Mouse (Mus musculus) hindlimb bud, embryonic 11.5 days (tissue): ENCODE measurements around the gene Olfr1359.
"Not testable (repeated sequence)": the region's sequence is repeated elsewhere in the genome, so short reads cannot be mapped to it uniquely, and the experiment has no call there.

Experiments
- DNase-seq: peaks from one replicate; pipeline ENCODE4 v3.0.0-alpha.2; 2012; ENCODE audit warnings: low read depth, low spot score; ENCODE audit errors: extremely low spot score

Gene Olfr1359

GRCm38 (mm10) chr13:21697811-21698210 lies at the start of gene Olfr1359:
Gene Olfr1359 (plus strand): TSS chr13:21698111.
- no peak for DNase-seq

- no peak for DNase-seq
These were observed 34.6 kb upstream of the Olfr1359 start, which contains the start of gene Olfr1361 for GRCm38 (mm10) chr13:21663286-21663685. Gene Olfr1361 (minus strand): TSS chr13:21663386.

DNA sequence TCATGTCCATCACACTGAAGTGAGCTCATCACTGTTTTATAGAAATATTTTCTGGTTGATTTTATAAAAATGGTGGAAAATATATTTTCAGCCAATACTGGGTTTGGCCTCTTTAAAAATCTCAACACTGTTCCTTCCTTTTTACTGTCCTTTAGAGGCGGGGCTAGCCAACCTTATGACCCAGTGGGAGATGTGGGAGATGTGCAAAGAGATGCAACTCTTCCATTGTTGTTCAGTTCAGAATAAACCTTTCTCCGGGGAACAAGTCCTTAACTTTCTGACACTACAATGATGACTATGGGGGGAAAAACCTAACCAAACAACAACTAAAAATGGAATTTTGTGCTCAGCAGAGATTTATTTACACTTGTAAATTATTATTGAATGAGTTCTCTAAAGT lies 20.6 kb upstream of the Olfr1359 start, which contains the start of gene Olfr1360:
Olfr1360 (minus strand) TSS at position 101 of the 400 bp plus-strand sequence.
- no peak for DNase-seq

DNA sequence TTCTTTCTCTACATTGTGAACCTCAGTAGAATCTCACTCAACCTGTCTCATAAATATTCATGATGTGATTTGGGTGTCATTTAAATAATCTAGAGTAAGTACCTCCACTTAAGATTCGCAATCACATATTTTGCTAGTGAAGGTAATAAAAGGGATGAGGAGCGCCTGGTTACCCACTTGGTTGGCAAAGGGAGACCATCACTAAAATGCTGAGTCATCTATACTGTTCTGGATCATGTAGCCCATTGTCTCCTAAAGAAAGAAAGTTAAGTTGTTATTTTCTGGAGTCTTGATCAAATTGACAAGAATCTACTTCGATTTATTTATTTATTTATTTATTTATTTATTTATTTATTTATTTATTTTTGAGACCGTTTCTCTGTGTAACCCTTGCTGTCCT lies 8.8 kb downstream of the Olfr1359 start:
- DNase-seq = no peak

GRCm38 (mm10) chr13:21710031-21710711 lies 12.3 kb downstream of the Olfr1359 start:
- peak; percentile 73 for DNase-seq

DNA sequence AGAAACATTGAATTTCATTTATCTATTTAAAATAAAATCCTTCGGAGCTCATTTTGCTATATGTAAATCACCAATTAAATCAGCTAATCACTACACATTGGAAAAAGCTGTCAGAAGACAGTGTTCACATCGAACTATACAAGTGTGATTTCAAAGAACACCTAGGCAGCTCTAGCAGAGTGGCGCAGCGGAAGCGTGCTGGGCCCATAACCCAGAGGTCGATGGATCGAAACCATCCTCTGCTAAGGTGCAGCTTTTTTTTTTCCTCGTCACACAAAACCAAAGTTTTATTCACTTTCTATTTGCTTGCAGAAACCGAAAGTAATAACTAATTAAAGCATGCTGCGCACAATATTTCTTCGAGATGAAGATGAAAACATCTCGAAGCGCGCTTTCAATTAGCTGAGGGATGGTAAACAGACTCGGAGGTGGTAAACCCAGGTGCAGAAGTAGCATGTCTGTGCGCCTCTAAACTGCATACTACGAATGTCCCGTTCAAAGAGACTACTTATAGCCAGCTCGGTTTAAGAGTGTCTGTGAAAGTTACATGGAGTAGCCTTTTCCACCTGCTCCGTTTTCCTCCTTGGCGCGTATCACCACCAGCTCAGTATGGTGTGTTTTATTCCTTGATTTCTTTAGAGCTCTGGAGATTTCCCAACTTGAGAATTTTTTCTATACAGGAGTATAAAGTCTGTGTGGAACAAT lies 13.1 kb downstream of the Olfr1359 start:
- DNase-seq = peak; percentile 73

DNA sequence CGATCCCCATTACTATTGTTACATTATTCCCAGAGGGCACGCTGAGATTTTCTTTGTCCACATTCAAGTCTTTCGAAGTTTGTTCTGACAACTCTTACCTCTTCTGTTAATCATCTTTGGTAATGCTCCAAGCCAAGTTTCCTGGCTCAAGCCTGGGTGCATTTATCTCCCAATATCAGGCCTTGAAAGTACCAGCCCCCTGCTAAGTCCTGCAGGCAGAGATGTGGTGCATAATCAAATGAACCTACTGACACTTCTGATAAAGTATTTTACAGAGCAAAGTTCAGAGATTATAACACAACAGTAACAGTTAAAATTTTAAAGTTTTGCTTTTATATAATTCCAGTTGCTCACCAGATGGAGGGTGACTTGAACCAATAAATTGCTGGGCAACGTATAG lies 13.8 kb downstream of the Olfr1359 start:
- DNase-seq = no peak

GRCm38 (mm10) chr13:21714725-21715124 lies 16.8 kb downstream of the Olfr1359 start:
- peak; percentile 73 for DNase-seq

DNA sequence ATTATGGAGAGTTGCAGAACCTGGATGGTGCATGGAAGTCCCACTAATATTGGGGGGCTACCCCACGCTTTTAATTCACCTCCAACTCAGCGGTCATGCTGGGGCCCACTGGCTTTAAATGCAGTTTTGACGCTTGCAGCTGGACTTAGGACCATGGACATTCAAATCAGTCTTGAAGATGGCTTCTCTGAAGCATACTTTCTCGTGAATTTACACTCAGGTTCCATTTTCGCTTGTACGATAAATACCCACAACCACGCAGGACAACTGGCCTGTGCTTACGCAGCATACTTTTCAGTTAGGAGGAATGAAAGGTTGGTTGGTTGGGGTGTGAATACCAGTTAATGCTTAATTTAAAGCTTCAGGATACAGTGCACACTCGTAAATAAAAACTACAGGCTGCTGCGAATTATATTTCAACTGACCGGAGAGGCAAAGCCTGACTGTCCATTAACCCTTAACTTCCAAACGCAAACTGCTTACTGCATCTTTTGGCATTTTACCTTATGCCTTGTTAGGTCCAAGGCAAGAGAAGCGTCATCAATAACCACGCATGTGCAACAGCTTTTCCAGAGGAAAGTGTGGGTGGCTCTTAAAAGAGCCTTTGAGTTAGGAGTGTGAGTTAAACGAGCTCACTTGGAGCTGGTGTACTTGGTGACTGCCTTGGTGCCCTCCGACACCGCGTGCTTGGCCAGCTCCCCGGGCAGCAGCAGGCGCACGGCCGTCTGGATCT lies 17.4 kb downstream of the Olfr1359 start:
- no peak for DNase-seq

DNA sequence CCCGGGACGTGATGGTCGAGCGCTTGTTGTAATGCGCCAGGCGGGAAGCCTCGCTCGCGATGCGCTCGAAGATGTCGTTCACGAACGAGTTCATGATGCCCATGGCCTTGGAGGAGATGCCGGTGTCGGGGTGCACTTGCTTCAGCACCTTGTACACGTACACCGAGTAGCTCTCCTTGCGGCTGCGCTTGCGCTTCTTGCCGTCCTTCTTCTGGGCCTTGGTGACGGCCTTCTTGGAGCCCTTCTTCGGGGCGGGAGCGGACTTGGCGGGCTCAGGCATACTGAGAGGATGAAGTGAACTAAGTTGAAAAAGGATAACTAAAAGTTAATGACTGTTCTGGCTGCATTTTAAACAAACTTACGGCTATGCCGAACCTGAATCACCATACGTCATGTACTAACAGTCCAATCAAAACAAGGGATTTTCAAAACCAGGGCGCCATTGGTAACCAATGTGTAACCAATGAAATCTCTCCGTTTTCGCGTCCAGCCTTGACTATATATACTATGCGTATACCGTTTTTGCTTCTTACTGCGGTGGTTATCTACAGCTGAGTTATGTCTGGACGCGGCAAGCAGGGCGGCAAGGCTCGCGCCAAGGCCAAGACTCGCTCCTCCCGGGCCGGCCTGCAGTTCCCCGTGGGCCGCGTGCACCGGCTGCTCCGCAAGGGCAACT lies 18.1 kb downstream of the Olfr1359 start, which contains the start of the genes Hist1h2bl and Hist1h2ai:
Hist1h2bl (minus strand) TSS at position 280 of the 676 bp plus-strand sequence.
Hist1h2ai (plus strand) TSS at position 559 of the 676 bp plus-strand sequence.
- peak; percentile 98 for DNase-seq

DNA sequence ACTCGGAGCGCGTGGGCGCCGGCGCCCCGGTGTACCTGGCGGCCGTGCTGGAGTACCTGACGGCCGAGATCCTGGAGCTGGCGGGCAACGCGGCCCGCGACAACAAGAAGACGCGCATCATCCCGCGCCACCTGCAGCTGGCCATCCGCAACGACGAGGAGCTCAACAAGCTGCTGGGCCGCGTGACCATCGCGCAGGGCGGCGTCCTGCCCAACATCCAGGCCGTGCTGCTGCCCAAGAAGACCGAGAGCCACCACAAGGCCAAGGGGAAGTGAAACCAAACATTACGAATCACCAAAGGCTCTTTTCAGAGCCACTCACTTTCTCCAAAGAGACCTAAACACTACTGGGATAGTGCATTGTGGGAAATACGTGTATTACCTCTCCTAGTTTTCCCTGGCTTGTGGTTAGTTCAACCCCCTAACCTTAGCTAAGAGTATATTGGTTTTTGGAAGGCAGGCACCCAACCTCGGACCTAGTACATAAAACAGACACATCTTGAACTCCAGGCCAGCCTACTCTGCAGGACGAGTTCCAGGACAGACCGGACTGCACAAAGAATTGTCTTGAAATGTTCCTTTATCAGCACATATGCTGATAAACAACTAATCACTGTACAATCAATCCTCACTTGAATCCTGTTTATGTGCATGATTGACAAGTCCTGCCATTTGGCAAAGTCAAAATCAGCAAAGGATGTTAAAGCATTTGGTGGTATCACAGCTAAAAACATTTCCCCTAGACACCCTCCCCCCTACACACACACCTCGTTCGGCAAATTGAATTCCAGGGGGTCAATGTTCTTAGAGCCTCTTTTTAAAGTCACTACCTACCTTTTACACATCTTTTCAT lies 18.9 kb downstream of the Olfr1359 start:
- peak; percentile 95 for DNase-seq

DNA sequence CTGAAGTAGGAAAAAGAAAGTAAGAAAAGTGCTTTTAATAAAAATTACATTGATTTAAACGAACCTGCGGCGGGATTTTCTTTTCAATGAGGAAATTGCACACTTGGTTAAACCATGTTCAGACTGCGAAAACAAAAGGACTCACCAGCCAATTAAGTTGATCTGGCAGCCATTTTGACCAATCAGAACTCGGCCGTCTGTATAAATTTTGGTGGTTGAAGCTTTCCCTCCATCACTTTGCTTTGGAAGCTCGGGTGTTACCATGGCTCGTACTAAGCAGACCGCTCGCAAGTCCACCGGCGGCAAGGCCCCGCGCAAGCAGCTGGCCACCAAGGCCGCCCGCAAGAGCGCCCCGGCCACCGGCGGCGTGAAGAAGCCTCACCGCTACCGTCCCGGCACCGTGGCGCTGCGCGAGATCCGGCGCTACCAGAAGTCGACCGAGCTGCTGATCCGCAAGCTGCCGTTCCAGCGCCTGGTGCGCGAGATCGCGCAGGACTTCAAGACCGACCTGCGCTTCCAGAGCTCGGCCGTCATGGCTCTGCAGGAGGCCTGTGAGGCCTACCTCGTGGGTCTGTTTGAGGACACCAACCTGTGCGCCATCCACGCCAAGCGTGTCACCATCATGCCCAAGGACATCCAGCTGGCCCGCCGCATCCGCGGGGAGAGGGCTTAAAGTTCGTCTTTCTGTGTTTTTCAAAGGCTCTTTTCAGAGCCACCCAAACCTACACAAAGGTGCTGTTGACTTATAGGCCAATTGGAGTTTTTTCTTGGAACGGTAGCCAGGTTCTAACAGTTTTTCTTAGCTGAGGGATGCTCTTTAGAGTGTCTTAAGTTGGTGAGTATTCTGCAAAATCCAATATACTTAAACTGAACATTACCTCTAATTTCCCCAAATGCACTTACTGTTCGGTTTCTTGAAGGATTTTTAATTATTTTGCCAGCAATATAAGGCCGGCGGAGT lies 19.8 kb downstream of the Olfr1359 start, which contains the start of gene Hist1h3h:
Hist1h3h (plus strand) TSS at position 263 of the 961 bp plus-strand sequence.
- not testable (repeated sequence) for DNase-seq

GRCm38 (mm10) chr13:21718381-21719080 lies 20.6 kb downstream of the Olfr1359 start:
- DNase-seq = peak; percentile 75

DNA sequence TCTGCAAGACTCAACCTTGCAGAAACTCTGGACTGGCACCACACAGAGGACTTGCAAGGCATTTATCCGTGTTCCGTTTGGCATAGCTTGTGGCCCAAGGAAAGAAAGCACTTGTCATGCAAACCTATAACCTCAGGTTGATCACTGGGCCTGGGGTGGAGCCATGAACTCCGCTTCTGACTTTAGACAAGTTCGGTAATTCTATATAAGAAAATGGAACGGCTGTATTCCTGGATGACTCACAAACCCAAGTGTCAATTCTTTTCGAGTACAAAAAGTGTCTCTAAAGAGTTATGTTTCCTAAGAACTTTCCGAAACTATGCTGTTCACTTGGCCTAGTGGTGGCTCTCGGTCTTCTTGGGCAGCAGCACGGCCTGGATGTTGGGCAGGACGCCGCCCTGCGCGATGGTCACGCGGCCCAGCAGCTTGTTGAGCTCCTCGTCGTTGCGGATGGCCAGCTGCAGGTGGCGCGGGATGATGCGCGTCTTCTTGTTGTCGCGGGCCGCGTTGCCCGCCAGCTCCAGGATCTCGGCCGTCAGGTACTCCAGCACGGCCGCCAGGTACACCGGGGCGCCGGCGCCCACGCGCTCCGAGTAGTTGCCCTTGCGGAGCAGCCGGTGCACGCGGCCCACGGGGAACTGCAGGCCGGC lies 23.3 kb downstream of the Olfr1359 start:
- DNase-seq = not testable (repeated sequence)

GRCm38 (mm10) chr13:21721757-21722372 lies 24.0 kb downstream of the Olfr1359 start, which contains the start of gene Hist1h2bm:
Gene Hist1h2bm (plus strand): TSS chr13:21722044.
- DNase-seq = peak; percentile 98

DNA sequence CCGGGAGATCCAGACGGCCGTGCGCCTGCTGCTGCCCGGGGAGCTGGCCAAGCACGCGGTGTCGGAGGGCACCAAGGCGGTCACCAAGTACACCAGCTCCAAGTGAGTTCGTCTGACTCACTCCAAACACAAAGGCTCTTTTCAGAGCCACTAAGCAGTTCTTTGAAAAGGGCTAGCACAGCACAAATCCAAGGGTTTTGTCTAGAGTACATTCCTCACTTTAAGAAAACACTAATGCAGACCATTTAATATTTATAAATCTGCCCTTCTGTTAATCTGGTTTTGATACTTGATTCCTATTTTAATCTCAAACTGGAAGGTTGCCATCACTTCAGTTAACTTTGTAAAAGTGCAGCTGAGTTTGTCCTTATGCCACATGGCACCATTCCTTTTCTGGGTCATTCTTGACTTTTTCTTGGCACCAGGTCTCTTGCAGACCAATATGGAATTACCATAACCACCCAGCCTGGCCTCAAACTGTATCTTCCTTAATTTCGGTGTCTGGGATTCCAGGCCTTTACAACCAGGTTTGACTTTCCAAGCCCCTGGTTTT lies 24.5 kb downstream of the Olfr1359 start:
- DNase-seq = peak; percentile 69
